Mouse (Mus musculus): ENCODE results near the gene Emp2.

GRCm38 (mm10) chr16:10335953-10336352 lies 22.2 kb upstream of the Emp2 start:
- TF ChIP-seq POLR2A (IDR thresholded peaks at IDR 0.05; ENCODE audit: low read depth, low read length) (no peak), CTCF (IDR thresholded peaks at IDR 0.05; ENCODE audit: borderline replicate concordance, insufficient read depth, low read length) (no peak)

All from embryonic fibroblast, embryonic 13.5 days (primary cell).